Mouse (Mus musculus): ENCODE results near the gene Ergic2. TPM values are rescaled to one million over a fixed set of nuclear protein-coding genes. Genes with fewer than 3 reads are reported as not detected.

Ergic2 gene
- polyA plus RNA-seq, 1 experiment from 2014 or later: 220 TPM

GRCm38 (mm10) chr6:148246544-148246943 is 34.4 kb upstream of the Ergic2 start:
- peaks cover 20% of the 10 kb centered on the region; the same call in 1 of the 2 replicates for H3K36me3 ChIP-seq (replicated peaks; ENCODE audit: control insufficient read depth, insufficient read depth)
- no peaks in the 10 kb centered on the region for H3K4me1 ChIP-seq (replicated peaks; ENCODE audit: control insufficient read depth, insufficient read depth, low read length)
- no peaks in the 10 kb centered on the region for H3K9me3 ChIP-seq (ENCODE audit: control insufficient read depth, low read length)
- H3K4me2 ChIP-seq (replicated peaks): no peak overlapping the region
- no peak overlapping the region for H3K4me3 ChIP-seq (replicated peaks; ENCODE audit: low read length)
- no peak for ATAC-seq (ENCODE audit: low FRiP score)
- no peak overlapping the region for H3K9ac ChIP-seq
- no peak for DNase-seq (ENCODE audit: low spot score)
- H3K27me3 ChIP-seq (ENCODE audit: control insufficient read depth, insufficient read depth, low read length): no peaks in the 10 kb centered on the region
- 88% methylated on average over 7 of the region's 7 CpGs for WGBS
- no peak overlapping the region for H3K27ac ChIP-seq

GRCm38 (mm10) chr6:148244836-148245235 is 32.7 kb upstream of the Ergic2 start:
- ATAC-seq (ENCODE audit: low FRiP score) (no peak), DNase-seq (ENCODE audit: low spot score) (no peak)
- Histone ChIP-seq H3K4me3 (replicated peaks; ENCODE audit: low read length) (no peak overlapping the region), H3K4me2 (replicated peaks) (no peak overlapping the region), H3K27ac (no peak overlapping the region), H3K9me3 (ENCODE audit: control insufficient read depth, low read length) (no peaks in the 10 kb centered on the region), H3K9ac (no peak overlapping the region), H3K4me1 (replicated peaks; ENCODE audit: control insufficient read depth, insufficient read depth, low read length) (no peaks in the 10 kb centered on the region), H3K27me3 (ENCODE audit: control insufficient read depth, insufficient read depth, low read length) (no peaks in the 10 kb centered on the region), H3K36me3 (replicated peaks; ENCODE audit: control insufficient read depth, insufficient read depth) (peaks cover 20% of the 10 kb centered on the region; the same call in 1 of the 2 replicates)
- WGBS: 92% methylated on average over 1 of the region's 1 CpGs

- Histone ChIP-seq H3K4me3 (replicated peaks; ENCODE audit: low read length) (no peak overlapping the region), H3K27me3 (ENCODE audit: control insufficient read depth, insufficient read depth, low read length) (no peaks in the 10 kb centered on the region), H3K36me3 (replicated peaks; ENCODE audit: control insufficient read depth, insufficient read depth) (peaks cover 20% of the 10 kb centered on the region; the same call in 1 of the 2 replicates), H3K9ac (no peak overlapping the region), H3K4me1 (replicated peaks; ENCODE audit: control insufficient read depth, insufficient read depth, low read length) (no peaks in the 10 kb centered on the region), H3K9me3 (ENCODE audit: control insufficient read depth, low read length) (no peaks in the 10 kb centered on the region), H3K4me2 (replicated peaks) (no peak overlapping the region), H3K27ac (no peak overlapping the region)
- ATAC-seq (ENCODE audit: low FRiP score) (no peak), DNase-seq (ENCODE audit: low spot score) (no peak)
- 68% methylated on average over 3 of the region's 3 CpGs for WGBS
Observed at GRCm38 (mm10) chr6:148242304-148242703, 30.1 kb upstream of the Ergic2 start.

- no peaks in the 10 kb centered on the region for H3K27me3 ChIP-seq (ENCODE audit: control insufficient read depth, insufficient read depth, low read length)
- no peak for DNase-seq (ENCODE audit: low spot score)
- peaks cover 18% of the 10 kb centered on the region; the same call in 1 of the 2 replicates for H3K36me3 ChIP-seq (replicated peaks; ENCODE audit: control insufficient read depth, insufficient read depth)
- no peak overlapping the region for H3K4me2 ChIP-seq (replicated peaks)
- H3K27ac ChIP-seq: no peak overlapping the region
- no peak for ATAC-seq (ENCODE audit: low FRiP score)
- H3K4me3 ChIP-seq (replicated peaks; ENCODE audit: low read length): no peak overlapping the region
- no peaks in the 10 kb centered on the region for H3K4me1 ChIP-seq (replicated peaks; ENCODE audit: control insufficient read depth, insufficient read depth, low read length)
- H3K9me3 ChIP-seq (ENCODE audit: control insufficient read depth, low read length): no peaks in the 10 kb centered on the region
- 93% methylated on average over 5 of the region's 5 CpGs for WGBS
- no peak overlapping the region for H3K9ac ChIP-seq
Observed at GRCm38 (mm10) chr6:148241685-148242084, 29.5 kb upstream of the Ergic2 start.

GRCm38 (mm10) chr6:148239311-148239710 is 27.1 kb upstream of the Ergic2 start:
- H3K4me3 ChIP-seq (replicated peaks; ENCODE audit: low read length): no peak overlapping the region
- ATAC-seq (ENCODE audit: low FRiP score) (no peak), DNase-seq (ENCODE audit: low spot score) (no peak)
- WGBS: 87% methylated on average over 1 of the region's 1 CpGs
- no peaks in the 10 kb centered on the region for H3K27me3 ChIP-seq (ENCODE audit: control insufficient read depth, insufficient read depth, low read length)
- no peak overlapping the region for H3K9ac ChIP-seq
- H3K27ac ChIP-seq: no peak overlapping the region
- no peaks in the 10 kb centered on the region for H3K36me3 ChIP-seq (replicated peaks; ENCODE audit: control insufficient read depth, insufficient read depth)
- no peaks in the 10 kb centered on the region for H3K4me1 ChIP-seq (replicated peaks; ENCODE audit: control insufficient read depth, insufficient read depth, low read length)
- H3K9me3 ChIP-seq (ENCODE audit: control insufficient read depth, low read length): no peaks in the 10 kb centered on the region
- H3K4me2 ChIP-seq (replicated peaks): no peak overlapping the region

GRCm38 (mm10) chr6:148237453-148237852 is 25.3 kb upstream of the Ergic2 start:
- Histone ChIP-seq H3K4me3 (replicated peaks; ENCODE audit: low read length) (no peak overlapping the region), H3K27ac (no peak overlapping the region), H3K4me1 (replicated peaks; ENCODE audit: control insufficient read depth, insufficient read depth, low read length) (no peaks in the 10 kb centered on the region), H3K4me2 (replicated peaks) (no peak overlapping the region), H3K27me3 (ENCODE audit: control insufficient read depth, insufficient read depth, low read length) (no peaks in the 10 kb centered on the region), H3K36me3 (replicated peaks; ENCODE audit: control insufficient read depth, insufficient read depth) (no peaks in the 10 kb centered on the region), H3K9ac (no peak overlapping the region), H3K9me3 (ENCODE audit: control insufficient read depth, low read length) (no peaks in the 10 kb centered on the region)
- WGBS: 61% methylated on average over 5 of the region's 5 CpGs
- no peak for DNase-seq (ENCODE audit: low spot score)
- ATAC-seq (ENCODE audit: low FRiP score): no peak

GRCm38 (mm10) chr6:148234105-148234828 is 22.1 kb upstream of the Ergic2 start:
- no peaks in the 10 kb centered on the region for H3K27me3 ChIP-seq (ENCODE audit: control insufficient read depth, insufficient read depth, low read length)
- no peak overlapping the region for H3K4me2 ChIP-seq (replicated peaks)
- no peak for ATAC-seq (ENCODE audit: low FRiP score)
- H3K9me3 ChIP-seq (ENCODE audit: control insufficient read depth, low read length): no peaks in the 10 kb centered on the region
- no peaks in the 10 kb centered on the region for H3K36me3 ChIP-seq (replicated peaks; ENCODE audit: control insufficient read depth, insufficient read depth)
- no peak for DNase-seq (ENCODE audit: low spot score)
- H3K27ac ChIP-seq: no peak overlapping the region
- H3K4me1 ChIP-seq (replicated peaks; ENCODE audit: control insufficient read depth, insufficient read depth, low read length): no peaks in the 10 kb centered on the region
- no peak overlapping the region for H3K4me3 ChIP-seq (replicated peaks; ENCODE audit: low read length)
- 82% methylated on average over 3 of the region's 3 CpGs for WGBS
- H3K9ac ChIP-seq: no peak overlapping the region

GRCm38 (mm10) chr6:148227542-148227941 is 15.4 kb upstream of the Ergic2 start:
- Histone ChIP-seq H3K4me2 (replicated peaks) (no peak overlapping the region), H3K9ac (no peak overlapping the region), H3K9me3 (ENCODE audit: control insufficient read depth, low read length) (no peaks in the 10 kb centered on the region), H3K27ac (no peak overlapping the region), H3K4me3 (replicated peaks; ENCODE audit: low read length) (no peak overlapping the region), H3K36me3 (replicated peaks; ENCODE audit: control insufficient read depth, insufficient read depth) (no peaks in the 10 kb centered on the region), H3K27me3 (ENCODE audit: control insufficient read depth, insufficient read depth, low read length) (no peaks in the 10 kb centered on the region), H3K4me1 (replicated peaks; ENCODE audit: control insufficient read depth, insufficient read depth, low read length) (no peaks in the 10 kb centered on the region)
- DNase-seq (ENCODE audit: low spot score) (no peak), ATAC-seq (ENCODE audit: low FRiP score) (no peak)
- 66% methylated on average over 3 of the region's 3 CpGs for WGBS

GRCm38 (mm10) chr6:148222686-148223085 is 10.5 kb upstream of the Ergic2 start:
- Histone ChIP-seq H3K4me1 (replicated peaks; ENCODE audit: control insufficient read depth, insufficient read depth, low read length) (no peaks in the 10 kb centered on the region), H3K27me3 (ENCODE audit: control insufficient read depth, insufficient read depth, low read length) (no peaks in the 10 kb centered on the region), H3K4me3 (replicated peaks; ENCODE audit: low read length) (no peak overlapping the region), H3K36me3 (replicated peaks; ENCODE audit: control insufficient read depth, insufficient read depth) (no peaks in the 10 kb centered on the region), H3K27ac (no peak overlapping the region), H3K9ac (no peak overlapping the region), H3K4me2 (replicated peaks) (no peak overlapping the region), H3K9me3 (ENCODE audit: control insufficient read depth, low read length) (no peaks in the 10 kb centered on the region)
- no peak for DNase-seq (ENCODE audit: low spot score)
- 68% methylated on average over 2 of the region's 2 CpGs for WGBS
- ATAC-seq (ENCODE audit: low FRiP score): no peak

All from hindbrain, embryonic 14.5 days (tissue).